Mouse (Mus musculus) layer of hippocampus, adult 8-10 months (tissue): ENCODE data around the gene Gzmm. TPM values are rescaled to one million over a fixed set of nuclear protein-coding genes. Genes with fewer than 3 reads are reported as not detected.

Experiments used
- DNase-seq, 2 experiments: peaks; one replicate each; pipeline ENCODE4 v3.0.0; 2022; ENCODE audit warnings: low spot score in 2 of 2
- total RNA-seq, 4 experiments: library from RNA; stranded (reverse); gene quantifications; 2 replicates each; pipeline ENCODE4 v1.2.4; 2022

Gene Gzmm
- total RNA-seq, 4 experiments from 2014 or later: 2.3 to 3.5 (median 3.3) TPM

DNA sequence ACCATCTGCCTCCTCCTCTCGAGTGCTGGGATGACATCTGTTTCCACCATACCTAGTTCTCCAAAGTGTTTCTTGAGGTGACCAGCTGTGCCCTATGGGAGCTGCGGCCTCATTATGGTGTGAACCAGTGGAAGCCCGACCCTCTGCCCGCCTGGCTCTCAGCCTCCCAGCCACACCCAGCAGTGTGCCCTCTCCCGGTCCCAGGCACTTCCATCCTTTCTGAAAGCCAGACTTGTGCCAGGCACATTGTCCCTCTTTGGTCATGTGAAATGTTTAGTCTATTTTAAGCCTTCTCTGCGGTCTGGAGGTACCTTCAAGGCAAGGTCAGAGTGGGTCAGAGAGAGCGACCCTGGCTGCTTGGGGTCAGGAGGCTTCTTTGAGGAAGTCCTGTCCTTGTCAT lies 34.9 kb downstream of the Gzmm start:
- DNase-seq: no peak

DNA sequence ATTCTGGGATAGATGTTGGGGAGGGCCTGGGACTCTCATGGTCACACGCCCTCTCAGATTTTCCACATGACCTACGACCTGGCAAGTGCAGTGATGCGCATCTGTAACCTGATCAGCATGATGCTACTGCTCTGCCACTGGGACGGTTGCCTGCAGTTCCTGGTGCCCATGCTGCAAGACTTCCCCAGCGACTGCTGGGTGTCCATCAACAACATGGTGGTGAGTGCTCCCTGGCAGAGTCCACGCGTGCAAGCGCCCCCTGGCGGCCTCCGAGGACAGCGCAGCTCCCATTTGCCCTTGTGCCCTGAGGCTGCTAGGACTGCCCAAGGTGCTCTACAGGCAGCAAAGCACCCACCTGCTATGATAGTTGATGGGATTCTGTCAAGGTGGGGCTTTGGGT lies 37.3 kb downstream of the Gzmm start:
- DNase-seq: no peak

DNA sequence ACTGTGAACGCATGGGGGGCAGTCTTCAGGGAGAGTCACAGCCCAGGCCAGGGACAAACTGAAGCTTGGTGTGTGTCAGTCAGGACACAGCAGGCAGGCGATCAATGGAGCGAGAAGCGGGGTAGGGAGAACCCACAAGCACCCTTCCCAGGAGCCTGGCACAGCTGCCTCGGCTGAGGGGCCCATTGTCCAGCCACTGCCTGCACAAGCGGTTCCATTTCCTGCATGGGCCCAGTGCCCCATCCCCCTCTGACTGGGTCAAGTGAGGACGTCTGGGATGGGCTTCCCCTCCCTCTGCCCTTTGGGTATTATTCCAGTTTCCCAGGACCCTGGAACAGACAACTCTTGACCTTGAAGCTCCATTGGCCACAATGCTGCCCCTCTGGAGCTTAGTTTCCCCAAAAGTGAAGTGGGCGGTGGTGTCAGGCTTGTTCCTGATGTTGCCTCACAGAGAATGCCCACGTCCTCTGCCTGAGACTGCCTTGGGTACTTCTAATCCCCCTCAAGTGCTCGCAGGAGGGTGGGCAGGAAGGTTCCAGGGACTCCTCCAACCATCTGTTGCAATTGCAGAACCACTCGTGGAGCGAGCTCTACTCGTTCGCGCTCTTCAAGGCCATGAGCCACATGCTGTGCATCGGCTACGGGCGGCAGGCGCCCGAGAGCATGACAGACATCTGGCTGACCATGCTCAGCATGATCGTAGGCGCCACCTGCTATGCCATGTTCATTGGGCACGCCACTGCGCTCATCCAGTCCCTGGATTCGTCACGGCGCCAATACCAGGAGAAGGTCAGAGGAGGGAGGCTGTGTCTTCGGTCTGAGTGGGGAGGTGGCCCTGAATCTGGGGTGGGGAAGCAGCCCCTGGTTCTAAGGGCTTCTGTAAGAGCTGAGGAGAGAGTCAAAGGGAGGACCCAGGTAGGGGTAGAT lies 39.8 kb downstream of the Gzmm start:
- DNase-seq: peak in 1 of 2 experiments; percentile 66

DNA sequence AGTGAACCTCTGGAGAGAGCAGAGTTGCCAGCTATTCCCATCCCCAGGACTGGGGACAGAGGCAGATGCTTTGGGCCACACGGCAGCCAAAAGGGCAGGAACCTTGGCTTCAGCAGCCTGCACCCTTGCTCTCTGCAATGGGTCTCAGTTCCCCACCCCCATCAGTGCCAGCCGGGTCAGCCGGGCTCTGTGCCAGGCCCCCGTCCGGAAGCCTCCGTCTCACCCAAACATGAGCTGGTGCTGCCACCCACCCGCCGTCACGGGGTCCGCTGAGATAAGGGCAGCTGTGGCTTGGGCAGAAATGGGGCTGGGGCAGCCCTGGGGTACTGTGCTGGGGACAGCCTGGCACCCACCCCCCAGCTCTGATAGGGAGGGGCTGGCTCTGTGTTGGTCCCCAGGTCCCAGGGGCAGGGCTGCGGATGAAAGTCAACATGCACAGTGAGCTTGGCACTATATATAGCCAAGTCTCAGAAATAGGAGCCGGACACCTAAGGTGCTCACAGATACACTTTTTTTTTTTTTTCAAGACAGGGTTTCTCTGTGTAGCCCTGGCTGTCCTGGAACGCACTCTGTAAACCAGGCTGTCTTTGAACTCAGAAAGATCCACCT lies 40.6 kb downstream of the Gzmm start:
- peak; percentile 55 to 78 for DNase-seq

DNA sequence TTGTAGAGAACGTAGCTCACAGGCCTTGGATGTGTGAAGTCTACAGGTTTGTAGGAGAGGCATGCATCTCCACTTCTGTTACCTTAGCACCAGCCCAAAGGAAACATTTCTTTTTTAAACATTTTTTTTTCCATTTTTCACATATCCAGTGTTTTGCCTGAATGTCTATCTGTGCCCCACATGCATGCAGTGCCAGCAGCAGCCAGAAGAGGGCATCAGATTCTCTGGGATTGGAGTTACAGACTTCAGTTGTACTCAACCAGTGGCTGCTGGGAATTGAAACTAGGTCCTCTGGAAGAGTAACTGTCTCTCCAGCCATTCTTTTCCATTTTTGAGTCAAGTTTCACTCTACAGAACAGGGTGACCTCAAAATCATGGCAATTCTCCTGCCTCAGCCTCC lies 43.7 kb downstream of the Gzmm start:
- DNase-seq: no peak

DNA sequence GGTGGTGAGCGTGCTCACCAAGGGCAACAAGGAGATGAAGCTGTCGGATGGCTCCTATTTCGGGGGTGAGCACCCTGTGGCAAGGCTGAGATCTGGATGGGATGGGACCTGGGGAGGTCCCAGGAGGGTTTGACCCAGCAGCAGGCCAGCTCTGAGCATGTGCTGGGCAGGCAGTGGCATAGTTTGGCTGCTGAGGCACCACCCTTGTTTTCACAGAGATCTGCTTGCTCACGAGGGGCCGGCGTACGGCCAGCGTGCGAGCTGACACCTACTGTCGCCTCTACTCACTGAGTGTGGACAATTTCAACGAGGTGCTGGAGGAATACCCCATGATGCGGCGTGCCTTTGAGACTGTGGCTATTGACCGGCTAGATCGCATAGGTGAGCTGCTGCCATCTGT lies 45.0 kb downstream of the Gzmm start:
- DNase-seq: no peak

DNA sequence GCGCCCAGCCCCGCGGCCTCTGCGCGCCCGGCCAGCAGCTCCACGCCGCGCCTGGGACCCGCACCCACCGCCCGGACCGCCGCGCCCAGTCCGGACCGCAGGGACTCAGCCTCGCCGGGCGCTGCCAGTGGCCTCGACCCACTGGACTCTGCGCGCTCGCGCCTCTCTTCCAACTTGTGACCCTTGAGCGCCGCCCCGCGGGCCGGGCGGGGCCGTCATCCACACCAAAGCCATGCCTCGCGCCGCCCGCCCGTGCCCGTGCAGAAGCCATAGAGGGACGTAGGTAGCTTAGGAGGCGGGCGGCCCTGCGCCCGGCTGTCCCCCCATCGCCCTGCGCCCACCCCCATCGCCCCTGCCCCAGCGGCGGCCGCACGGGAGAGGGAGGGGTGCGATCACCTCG lies 46.5 kb downstream of the Gzmm start:
- no peak for DNase-seq

DNA sequence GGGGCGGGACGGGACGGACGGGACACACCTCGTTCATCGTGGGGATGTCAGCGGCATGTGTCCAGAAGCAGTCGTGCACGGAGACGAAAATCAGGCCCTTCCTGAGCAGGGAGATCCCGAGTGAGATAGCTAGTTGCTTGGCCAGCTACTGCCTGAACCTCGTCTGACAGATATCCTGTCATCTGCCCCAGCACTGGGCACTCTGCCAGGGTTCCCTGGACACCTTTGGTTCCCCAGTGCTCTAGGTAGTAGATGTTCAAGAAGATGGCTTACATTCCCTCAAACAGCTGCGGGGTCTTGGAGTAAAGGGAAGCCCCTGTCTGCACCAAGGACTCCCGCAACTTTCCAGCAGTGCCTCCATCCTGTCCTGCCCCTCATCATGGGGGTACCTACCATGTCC lies 47.9 kb downstream of the Gzmm start:
- no peak for DNase-seq

DNA sequence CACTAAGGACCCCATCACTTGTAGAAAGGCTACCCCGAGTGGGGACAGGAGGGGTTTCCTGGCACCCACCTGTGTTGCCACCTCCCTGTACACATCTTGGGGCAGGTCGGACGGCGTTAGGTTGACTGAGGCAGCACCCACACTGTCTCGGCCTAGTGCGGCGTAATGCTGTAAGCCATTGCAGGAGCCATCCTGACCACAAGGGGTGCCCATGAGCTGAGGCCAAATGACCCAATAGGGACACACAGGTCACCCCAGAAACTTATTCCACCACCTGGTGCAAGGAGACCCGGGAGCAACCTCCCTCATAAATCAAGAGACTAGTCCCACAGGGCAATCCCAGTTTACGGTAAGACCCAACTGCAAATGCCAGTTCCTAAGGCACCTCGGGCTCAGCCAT lies 49.4 kb downstream of the Gzmm start:
- DNase-seq: no peak

DNA sequence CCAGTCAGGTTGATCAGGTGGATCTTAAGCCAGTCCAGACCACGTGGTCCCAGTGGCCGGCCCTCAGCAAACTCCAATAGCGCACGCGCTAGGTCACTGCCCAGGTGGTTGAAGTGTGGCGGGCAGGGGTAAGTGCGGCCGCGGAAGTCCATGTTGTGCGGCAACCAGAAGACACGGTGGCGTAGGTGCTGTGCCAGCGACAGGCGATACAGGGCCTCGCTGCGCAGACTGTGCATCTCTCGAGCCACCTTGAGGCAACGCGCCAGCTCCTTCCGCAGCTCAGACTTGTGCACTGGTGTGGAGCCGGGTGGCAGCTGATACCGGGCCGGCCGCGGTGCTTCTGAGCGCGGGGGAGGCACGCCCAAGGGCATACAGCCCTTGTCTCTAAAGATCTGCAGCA lies 50.4 kb downstream of the Gzmm start:
- no peak for DNase-seq

DNA sequence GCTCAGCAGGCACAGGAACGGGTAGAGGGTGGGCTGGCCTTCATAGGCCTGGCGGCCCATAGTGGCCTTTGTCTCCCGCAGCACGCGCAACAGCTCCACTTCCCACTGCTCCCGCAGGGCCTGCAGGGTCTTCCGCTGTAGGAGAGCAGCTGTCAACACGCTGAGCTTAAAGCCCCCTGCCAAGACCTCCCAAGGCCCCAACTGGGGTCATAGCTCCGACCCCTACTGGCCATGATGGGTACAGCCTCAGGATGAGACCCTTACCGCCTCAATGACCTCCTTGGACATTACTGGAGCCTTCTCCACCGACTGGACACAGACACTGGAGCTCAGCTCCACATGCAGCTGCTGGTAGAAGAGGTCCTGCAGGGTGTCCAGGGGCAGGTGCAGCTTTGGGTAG lies 52.0 kb downstream of the Gzmm start:
- DNase-seq: no peak

DNA sequence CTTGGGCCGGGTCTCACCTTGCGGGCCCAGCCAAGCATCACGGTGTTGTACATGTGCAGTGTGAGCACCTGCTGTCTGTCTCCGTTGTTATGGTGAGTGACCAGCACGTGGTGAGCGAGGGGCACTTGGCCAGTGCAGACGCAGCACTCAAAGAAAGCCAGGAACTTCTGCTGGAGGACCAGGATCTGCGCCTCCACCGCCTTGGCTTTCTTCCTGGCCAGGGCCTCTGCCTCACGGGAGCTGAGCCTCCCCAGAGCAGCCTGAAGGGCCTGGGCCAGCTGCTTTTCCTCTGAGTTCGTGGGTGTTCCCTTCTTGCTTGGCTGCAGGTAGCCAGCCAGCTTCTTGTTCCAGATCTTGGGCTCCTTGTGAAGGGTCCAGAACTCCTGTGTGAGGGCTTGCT lies 54.3 kb downstream of the Gzmm start:
- DNase-seq: no peak

DNA sequence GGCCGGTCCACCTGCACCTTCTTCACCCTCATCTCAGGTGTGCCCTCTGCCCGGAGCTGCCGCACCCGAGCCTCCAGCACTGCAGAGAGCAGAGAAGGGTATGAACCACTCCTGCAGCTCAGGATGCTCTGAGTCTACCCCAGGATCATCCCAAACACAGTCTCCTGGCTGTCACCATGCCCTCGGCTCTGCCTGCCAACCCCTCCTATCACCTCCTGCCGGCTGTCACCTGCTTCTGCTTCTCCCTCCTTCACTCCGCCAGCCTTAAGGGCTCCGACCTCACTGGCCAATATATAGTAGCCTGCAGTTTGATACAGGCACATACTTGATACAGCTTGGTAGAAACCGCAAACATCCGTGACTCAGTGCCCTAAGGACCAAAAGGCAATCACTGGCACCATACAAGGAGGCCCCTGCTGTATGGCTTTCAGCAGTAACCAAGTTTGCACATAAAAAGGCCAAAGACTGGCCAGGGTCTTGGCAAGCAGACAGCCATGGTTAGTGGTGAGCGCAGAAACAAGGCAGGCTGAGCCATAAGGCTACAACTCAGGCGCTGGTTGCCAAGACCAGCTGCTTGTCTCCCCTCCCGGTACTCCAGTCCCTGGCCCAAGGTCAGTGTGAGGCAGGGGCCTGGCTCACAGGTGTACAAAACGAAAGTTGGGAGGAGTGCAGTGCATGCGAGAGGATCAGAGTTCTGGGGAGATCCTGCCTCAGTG lies 55.0 kb downstream of the Gzmm start:
- DNase-seq: no peak

Other genes starting within 250 kb of the Gzmm start
- not detected for gene Vmn2r83, start 220.3 kb upstream of the Gzmm start, total RNA-seq
- 1 to 10 TPM; 5.6 to 9.3 (median 6.9) TPM for gene Plpp2, start 155.2 kb upstream of the Gzmm start, total RNA-seq
- 10 to 100 TPM; 51.2 to 72.3 (median 53.0) TPM for gene Mier2, start 133.8 kb upstream of the Gzmm start, total RNA-seq
- under 1 TPM in 1 of 4 experiments, not detected in 3; 0.61 TPM for gene Theg, start 101.7 kb upstream of the Gzmm start, total RNA-seq
- gene C2cd4c, start 75.0 kb upstream of the Gzmm start, total RNA-seq: 10 to 100 TPM; 13.4 to 17.6 (median 15.5) TPM
- gene Shc2, start 51.1 kb upstream of the Gzmm start, total RNA-seq: 10 to 100 TPM; 41.1 to 51.9 (median 45.4) TPM
- gene Odf3l2, start 43.3 kb upstream of the Gzmm start, total RNA-seq: under 1 TPM in 3 of 4 experiments, not detected in 1; 0.27 to 0.60 (median 0.39) TPM
- not detected for gene Madcam1, start 24.5 kb upstream of the Gzmm start, total RNA-seq
- gene Tpgs1, start 19.7 kb upstream of the Gzmm start, total RNA-seq: 10 to 100 TPM; 48.4 to 72.6 (median 64.3) TPM
- gene Cdc34, start 6.8 kb upstream of the Gzmm start, total RNA-seq: 10 to 100 TPM; 57.9 to 67.0 (median 66.1) TPM
- 100 to 1,000 TPM; 515 to 593 (median 535) TPM for gene Bsg, start 15.5 kb downstream of the Gzmm start, total RNA-seq
- gene Hcn2, start 27.6 kb downstream of the Gzmm start, total RNA-seq: 100 to 1,000 TPM; 120 to 128 (median 121) TPM
- 10 to 100 TPM; 44.5 to 58.2 (median 51.3) TPM for gene Polrmt, start 57.6 kb downstream of the Gzmm start, total RNA-seq
- 1 to 10 TPM; 1.7 to 4.6 (median 2.4) TPM for gene Fgf22, start 66.1 kb downstream of the Gzmm start, total RNA-seq
- gene Rnf126, start 77.9 kb downstream of the Gzmm start, total RNA-seq: 10 to 100 TPM; 72.4 to 82.9 (median 75.8) TPM
- gene Fstl3, start 88.3 kb downstream of the Gzmm start, total RNA-seq: 1 to 10 TPM; 2.2 to 2.9 (median 2.4) TPM
- gene Prss57, start 101.9 kb downstream of the Gzmm start, total RNA-seq: under 1 TPM in 3 of 4 experiments, not detected in 1; 0.43 to 0.83 (median 0.50) TPM
- gene Palm, start 104.6 kb downstream of the Gzmm start, total RNA-seq: 100 to 1,000 TPM; 244 to 264 (median 260) TPM
- gene Misp, start 132.0 kb downstream of the Gzmm start, total RNA-seq: 1 to 10 TPM in 2 of 4 experiments, not detected in 2; 1.6 to 1.9 TPM
- gene Ptbp1, start 165.4 kb downstream of the Gzmm start, total RNA-seq: 10 to 100 TPM; 67.7 to 76.4 (median 73.7) TPM
- 1 to 10 TPM; 1.2 to 2.3 (median 1.5) TPM for gene Prtn3, start 185.5 kb downstream of the Gzmm start, total RNA-seq
- gene Plppr3, start 185.6 kb downstream of the Gzmm start, total RNA-seq: 10 to 100 TPM; 34.6 to 41.0 (median 38.0) TPM
- not detected for gene Elane, start 197.2 kb downstream of the Gzmm start, total RNA-seq
- under 1 TPM in 1 of 4 experiments, not detected in 3; 0.39 TPM for gene Cfd, start 201.8 kb downstream of the Gzmm start, total RNA-seq
- gene Med16, start 219.9 kb downstream of the Gzmm start, total RNA-seq: 10 to 100 TPM; 50.4 to 61.2 (median 57.1) TPM
- not detected for gene Gm26602, start 221.8 kb downstream of the Gzmm start, total RNA-seq
- 1 to 10 TPM; 6.3 to 8.3 (median 7.6) TPM for gene Kiss1r, start 228.0 kb downstream of the Gzmm start, total RNA-seq
- gene R3hdm4, start 232.2 kb downstream of the Gzmm start, total RNA-seq: 100 to 1,000 TPM; 340 to 392 (median 347) TPM
- 10 to 100 TPM in 1 of 4 experiments, 1 to 10 TPM in 3; 6.6 to 11.8 (median 7.5) TPM for gene Arid3a, start 238.0 kb downstream of the Gzmm start, total RNA-seq